10 mouse cellular contexts compared by ENCODE assay signal in the genomic region with DNA sequence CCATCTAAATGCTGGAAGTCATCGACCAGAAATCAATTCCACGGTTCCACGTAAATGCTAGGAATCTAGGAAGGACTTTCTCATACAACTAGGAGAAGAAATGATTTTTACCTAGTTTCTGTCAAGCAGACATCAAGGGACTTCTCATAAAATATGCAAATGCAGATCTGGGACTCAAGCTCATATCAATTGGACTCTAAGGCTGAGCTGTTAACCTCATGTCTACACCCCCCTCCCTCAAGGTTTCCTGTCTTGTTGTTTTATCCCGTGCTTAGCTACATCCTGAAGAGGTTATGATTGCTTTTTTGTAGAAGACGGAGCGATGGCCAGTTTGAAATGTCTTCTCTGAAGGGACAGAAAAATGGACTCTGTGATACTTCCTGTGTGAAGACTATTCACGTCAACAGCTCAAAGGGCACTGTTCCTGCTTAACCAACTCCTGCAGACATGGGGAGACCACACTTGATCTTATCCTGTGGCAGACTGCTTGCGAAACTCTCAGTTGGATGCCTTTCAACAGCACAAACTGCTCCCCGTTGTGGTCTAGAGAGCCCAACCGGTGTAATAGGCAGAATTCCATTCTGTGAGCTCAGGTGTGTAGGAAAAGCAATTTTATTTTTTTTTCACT.
DNase-seq lines count a peak whose midpoint lies in the region; ATAC-seq and TF ChIP-seq lines count a peak whose summit lies in the region.
"Had no signal": no experiment of that assay in that cellular context is flagged by ENCODE, and none has a peak within 500 bp of the region (broad histone marks: within the 10 kb centered on the region; RNA-seq: fewer than 3 reads in every experiment).

No protein-coding gene starts in this region.

- H3K9me3 ChIP-seq in heart, embryonic 12.5 days (replicated peaks), result peaks cover 2% of the 10 kb centered on the region; the same call in 1 of the 2 replicates
- no peaks in the 10 kb centered on the region for H3K9me3 ChIP-seq in heart, embryonic 10.5 days

- no peak overlapping the region for H3K4me3 ChIP-seq in heart, embryonic 12.5 days
- no peak overlapping the region for H3K4me3 ChIP-seq in heart, embryonic 10.5 days
- no peak overlapping the region for H3K4me3 ChIP-seq in layer of hippocampus, adult 2 months

- no peak overlapping the region for H3K9ac ChIP-seq in heart, embryonic 12.5 days

- TF ChIP-seq CTCF in layer of hippocampus, adult 2 months (conservative IDR thresholded peaks at IDR 0.05), result no peak

- WGBS in heart, embryonic 12.5 days, result 25% methylated on average over 10 of the region's 10 CpGs
- 28% methylated on average over 10 of the region's 10 CpGs for WGBS in heart, embryonic 10.5 days

- 0 out of 2 replicates have a peak, but pooled peaks cover 11% of the 10 kb centered on the region for H3K27me3 ChIP-seq in heart, embryonic 12.5 days (replicated peaks)
- peaks cover 9% of the 10 kb centered on the region; the same call in 1 of the 2 replicates for H3K27me3 ChIP-seq in heart, embryonic 10.5 days (ENCODE audit: insufficient read depth, poor library complexity, severe bottlenecking)

- ATAC-seq in heart, embryonic 12.5 days (ENCODE audit: insufficient number of reproducible peaks, low FRiP score), result no peak
- ATAC-seq: midbrain, embryonic 16.5 days had no signal

- H3K36me3 ChIP-seq in heart, embryonic 12.5 days, result no peaks in the 10 kb centered on the region
- no peaks in the 10 kb centered on the region for H3K36me3 ChIP-seq in heart, embryonic 10.5 days

- DNase-seq in heart, embryonic 10.5 days (ENCODE audit: low spot score), result no peak
- peak; percentile 95 for DNase-seq in 416B (ENCODE audit: low read depth)
- peak; percentile 76 for DNase-seq in fibroblast of lung, adult 2 months (ENCODE audit: low read depth)
- peak; percentile 29 to 39 for DNase-seq in lung, postnatal 4 days
- DNase-seq in right cerebral cortex, postnatal 36 days (ENCODE audit: low spot score in 2 of 2), result no peak
- DNase-seq in gastrocnemius, postnatal 36 days, result no peak
- no peak for DNase-seq in layer of hippocampus, adult 2 months (ENCODE audit: low spot score in 2 of 2)
- DNase-seq: cerebellum, adult 11 months had no signal

- intact Hi-C loops in gastrocnemius, postnatal 36 days (cut with DNase I), result no loop called here

- peaks cover 10% of the 10 kb centered on the region; the same call in 1 of the 2 replicates for H3K4me1 ChIP-seq in heart, embryonic 12.5 days (replicated peaks)
- 0 out of 2 replicates have a peak, but pooled peaks cover 6% of the 10 kb centered on the region for H3K4me1 ChIP-seq in heart, embryonic 10.5 days

- H3K4me2 ChIP-seq in heart, embryonic 12.5 days, result peak overlapping the region; percentile 34; the same call in 1 of the 2 replicates

- H3K27ac ChIP-seq in heart, embryonic 12.5 days (ENCODE audit: poor library complexity, severe bottlenecking), result no peak overlapping the region
- no peak overlapping the region for H3K27ac ChIP-seq in heart, embryonic 10.5 days
- H3K27ac ChIP-seq in layer of hippocampus, adult 2 months, result no peak overlapping the region

Comparison
In these comparisons a context has a peak if more than half of its experiments do, and no peak if none do; other contexts are left out.
1. DNase-seq: peak in 416B (single experiment), fibroblast of lung, adult 2 months (single experiment) and lung, postnatal 4 days (2 of 2); none in heart, embryonic 10.5 days (single experiment), right cerebral cortex, postnatal 36 days (0 of 2), gastrocnemius, postnatal 36 days (0 of 2) and layer of hippocampus, adult 2 months (0 of 2).